Mouse (Mus musculus) gastrocnemius, postnatal 25 days (tissue): ENCODE results near the gene Rragd. TPM values are rescaled to one million over a fixed set of nuclear protein-coding genes. Genes with fewer than 3 reads are reported as not detected.
A peak's percentile ranks its signal among the peaks of the same experiment; 100 is the strongest.

Source experiments
- DNase-seq: peaks from one replicate; pipeline ENCODE4 v3.0.0; 2022
- total RNA-seq, 2 experiments: library from RNA; stranded (reverse); gene quantifications; 1 replicate in 1 of 2; 2 replicates in 1 of 2; pipeline ENCODE4 v1.2.3; 2021

Rragd gene
- total RNA-seq, 2 experiments from 2014 or later, result 126 to 165 TPM

DNA sequence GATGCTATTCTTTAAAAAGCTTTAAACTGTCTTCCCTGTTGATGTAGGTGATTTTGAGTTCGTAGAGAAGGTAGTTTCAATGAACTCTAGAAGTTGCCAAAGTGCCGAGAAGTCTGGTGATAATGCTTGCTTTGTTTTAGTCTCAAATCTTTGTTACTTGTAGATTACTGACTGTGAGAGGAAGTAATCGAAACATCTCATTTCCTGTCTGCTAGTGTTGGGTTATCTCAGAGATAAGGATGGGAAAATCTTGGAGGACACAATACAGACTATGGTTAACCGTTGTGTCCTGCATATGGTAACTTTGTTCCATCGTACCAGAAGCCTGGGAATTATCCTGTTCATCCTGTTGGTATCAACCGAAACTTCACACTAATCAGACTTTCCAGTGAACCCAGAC, 50.7 kb downstream of the Rragd start:
- no peak for DNase-seq

DNA sequence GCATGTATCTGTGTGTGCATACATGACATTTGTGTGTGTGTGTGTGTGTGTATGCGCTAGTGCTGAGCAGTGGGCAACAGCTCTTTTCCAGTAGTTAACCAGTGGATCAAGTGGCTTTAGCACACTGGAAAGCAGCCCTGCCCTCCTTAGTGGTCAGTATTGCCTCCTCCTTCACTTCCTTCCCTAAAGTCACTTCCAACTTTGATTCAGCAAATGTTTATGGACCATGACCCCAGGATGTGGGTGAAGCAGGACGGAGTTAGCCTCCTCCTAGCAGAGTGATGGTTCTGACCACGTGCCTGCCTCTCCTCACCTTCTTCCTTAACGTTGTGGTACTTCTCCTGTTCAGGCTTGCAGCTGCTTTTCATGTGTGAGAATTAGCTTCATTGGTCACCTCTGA, 57.0 kb downstream of the Rragd start:
- DNase-seq, result no peak

DNA sequence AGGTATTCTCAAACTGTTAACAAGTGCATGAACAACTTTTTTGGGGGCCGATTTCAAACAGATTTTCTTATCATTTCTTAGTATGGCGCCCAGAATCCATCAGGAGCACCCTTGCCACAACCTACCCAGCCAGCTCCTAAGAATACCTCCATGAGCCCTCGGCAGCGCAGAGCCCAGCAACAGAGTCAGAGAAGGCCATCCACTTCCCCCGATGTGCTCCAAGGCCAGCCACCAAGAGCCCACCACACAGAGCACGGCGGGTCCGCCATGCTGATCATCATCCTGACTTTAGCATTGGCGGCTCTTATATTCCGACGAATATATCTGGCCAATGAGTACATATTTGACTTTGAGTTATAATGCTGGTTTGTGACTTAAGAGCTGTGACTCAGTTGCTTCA, 66.8 kb downstream of the Rragd start:
- DNase-seq, result no peak

DNA sequence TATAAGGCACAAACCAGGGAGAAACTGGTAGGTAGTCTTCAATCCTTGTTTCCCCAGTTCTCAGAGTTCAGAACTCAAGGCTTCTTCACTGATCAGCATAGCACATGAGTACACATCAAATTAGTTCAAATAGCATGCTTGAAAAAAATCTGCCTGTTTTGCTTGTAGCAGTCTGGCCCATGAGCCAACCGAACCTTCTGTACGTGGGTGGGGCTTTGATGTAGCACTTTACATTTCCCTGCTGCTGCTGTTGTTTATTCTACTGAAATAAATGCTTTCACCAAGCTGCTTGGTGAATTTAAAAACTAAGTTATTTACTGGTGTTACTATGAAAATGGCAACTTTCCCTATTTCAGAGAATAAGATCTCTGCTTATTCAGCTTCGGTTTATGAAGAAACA, 69.2 kb downstream of the Rragd start:
- DNase-seq, result no peak

DNA sequence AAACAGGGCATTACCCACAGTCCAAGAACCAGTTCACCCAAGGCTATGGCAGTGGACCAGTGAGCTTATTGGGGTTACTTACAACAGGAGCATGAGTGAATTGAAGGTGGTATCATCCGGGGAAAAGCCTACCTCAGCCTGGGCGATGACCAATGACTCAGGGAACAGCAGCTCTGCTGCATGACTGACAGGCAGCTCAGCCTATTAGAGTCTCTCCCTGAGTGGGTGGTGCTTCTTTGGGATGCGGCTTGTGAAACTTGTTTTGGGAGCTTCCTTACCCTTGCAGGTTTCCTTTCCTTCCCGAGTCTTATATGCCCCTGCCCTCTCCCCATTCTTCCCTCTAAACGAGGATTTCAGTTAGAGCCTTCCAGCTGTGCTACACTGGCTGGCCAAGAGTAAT, 69.8 kb downstream of the Rragd start:
- no peak for DNase-seq

DNA sequence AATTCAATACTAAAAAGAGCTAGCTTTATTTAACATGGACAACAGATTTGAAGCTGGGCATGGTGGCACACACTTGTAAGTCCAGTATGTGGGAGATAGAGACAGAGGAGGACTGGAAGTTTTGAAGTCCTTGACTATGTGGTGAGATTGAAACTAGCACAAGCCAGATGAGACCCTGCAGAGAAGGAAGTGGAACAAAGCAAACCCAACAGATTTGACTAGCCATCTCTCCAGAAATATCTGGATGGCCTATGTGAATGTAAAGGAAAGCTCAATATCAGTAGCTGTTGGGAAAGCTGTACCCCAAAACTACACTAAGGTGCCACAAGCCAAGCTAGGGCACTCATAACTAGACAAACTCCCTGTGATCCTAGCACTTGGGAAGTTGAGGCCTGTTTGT, 71.6 kb downstream of the Rragd start:
- no peak for DNase-seq

DNA sequence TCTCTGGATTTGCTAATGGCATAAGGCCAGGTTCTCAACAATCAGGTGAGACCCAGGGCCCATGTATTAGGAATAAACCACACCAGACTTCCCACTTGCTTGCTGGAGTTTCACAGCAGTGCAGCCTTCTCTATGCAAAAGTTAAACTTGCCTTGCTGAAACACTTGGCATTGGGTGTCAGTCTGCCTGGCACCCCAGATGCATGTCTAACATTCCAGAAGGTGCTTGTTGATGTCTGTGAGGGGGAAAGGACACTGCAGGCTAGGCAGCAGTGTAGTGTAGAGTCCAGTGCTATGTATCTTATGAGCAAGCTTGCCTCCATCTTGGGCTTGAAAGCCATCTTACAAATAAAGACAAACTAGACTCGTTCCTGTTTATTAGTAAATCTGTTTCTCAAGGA, 73.5 kb downstream of the Rragd start:
- peak; percentile 49 for DNase-seq

DNA sequence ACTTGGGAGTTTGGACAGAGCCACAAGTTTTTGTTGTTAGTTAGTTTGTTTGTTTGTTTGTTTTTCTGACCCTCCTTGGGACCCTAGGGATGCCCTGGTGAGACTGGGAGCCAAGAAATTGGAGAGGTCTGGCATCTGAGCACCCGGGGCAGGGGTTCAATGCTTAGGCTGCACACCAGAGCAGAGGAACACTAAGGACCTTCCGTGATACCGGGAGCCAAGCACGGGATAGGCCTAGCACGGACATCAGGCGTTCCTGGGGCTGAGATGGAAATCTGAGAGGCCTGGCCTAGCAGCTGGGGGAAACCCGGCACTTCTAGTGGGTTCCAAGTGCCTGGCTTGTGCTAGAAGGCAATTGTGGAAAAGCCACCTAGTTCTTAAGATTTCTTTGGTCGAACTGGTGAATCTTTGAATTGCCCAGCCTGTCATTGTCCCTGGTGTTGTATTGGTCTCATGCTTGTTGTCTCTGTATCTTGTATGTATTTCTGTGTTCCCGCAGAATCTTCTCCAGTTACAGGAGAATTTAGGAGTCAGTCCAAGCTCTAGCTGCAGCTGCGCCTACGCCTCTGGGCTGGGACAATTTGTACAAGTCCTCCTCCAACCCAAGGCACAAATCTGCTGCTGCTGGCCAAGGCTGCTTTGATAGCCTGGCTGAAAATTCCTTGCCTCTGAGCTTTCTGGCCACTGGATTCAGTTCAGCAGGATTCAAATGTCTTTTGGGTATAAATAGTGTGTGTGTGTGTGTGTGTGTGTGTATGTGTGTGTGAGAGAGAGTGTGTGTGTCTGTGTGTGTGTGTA, 75.3 kb downstream of the Rragd start:
- peak; percentile 91 for DNase-seq

DNA sequence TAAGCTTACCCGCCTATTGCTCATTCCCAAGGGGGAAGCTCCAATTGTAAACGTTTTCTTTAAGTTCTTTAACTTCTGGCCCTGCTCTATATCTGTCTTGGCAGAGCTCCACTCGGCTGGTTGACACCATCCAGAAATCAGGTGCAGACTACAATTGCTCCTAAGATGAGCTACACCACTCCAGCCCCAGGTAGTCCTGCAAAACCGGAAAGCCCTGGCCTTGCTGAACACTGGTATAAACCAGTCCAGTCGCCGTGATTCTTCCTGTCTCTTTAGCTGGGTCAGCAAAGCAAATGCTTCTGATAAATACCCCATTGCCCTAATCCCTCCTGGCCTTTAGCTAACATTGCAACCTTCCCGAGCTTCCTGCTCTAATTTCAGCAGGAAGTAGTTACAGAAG, 78.3 kb downstream of the Rragd start:
- DNase-seq, result no peak

DNA sequence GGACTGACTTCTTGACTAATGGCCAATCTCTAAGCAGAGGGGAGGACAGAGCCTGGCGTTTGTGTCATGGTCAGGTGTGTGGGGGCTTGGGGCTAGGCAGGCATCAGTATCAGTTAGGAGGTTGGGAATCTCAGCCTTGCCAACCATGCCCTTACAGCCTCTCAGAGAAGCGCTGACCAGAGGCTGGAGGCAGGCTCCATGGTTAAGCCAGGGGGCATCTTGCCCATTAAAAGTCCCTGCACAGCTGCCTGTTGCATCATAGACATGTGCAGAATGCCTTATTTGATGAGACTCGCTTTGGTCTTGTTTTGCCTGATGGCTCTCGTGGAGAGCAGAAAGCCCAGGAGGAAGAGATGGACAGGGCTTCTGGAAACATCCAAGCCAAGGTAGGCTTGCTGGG, 80.1 kb downstream of the Rragd start, which contains the start of gene Gabrr2:
Gabrr2 (plus strand) TSS at position 19 of the 400 bp plus-strand sequence.
- DNase-seq, result peak; percentile 74

DNA sequence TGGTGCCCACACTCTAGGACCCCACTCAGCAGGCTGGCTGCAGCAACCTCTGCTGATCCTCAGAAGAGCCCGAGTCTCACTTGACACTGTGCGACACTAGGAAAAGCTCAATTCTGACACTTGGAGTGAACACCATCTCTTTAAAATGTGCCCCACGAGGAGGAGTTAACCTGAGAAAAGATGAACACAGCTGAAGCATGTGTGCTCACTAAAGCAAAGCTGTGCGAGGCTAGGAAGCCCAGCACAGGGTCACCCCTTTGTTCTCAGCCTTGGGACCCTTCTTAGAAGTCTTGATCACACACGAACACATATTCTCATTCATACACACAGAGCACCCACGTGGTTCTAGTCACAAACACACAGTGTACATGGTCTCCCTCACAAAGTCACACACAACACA, 82.1 kb downstream of the Rragd start:
- DNase-seq, result no peak

DNA sequence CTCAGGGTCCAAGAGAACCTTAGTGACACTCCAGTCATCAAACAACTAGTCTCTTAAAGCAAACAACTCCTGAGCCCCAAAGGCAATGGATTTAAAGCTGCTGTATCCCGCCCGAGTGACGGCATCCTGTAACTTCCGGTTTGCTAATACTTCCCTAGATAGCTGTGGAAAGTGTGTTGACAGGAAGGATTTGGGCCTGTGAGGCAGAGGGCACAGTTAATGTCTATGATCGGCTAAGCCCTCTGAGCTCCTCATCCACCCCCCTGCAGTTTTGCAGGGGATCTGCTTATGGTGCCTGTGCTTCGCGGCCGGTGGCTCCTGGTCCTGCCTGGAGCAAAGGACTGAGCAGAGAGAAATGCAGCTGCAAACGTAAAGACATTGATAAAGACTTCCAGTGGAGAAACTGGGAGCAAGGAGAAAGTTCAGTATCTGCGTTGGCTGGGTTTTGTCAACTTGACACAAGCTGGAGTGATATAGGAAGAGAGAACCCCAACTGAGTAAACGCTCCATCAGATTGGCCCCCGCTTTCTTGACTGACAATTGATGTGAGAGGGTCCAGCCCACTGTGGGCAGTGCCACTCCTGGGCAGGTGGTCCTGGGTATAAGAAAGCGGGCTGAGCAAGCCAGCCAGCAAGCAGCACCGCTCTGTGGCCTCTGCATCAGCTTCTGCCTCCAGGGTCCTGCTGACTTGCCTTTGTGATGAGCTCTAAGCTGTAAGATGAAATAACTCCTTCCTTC, 83.6 kb downstream of the Rragd start:
- no peak for DNase-seq

DNA sequence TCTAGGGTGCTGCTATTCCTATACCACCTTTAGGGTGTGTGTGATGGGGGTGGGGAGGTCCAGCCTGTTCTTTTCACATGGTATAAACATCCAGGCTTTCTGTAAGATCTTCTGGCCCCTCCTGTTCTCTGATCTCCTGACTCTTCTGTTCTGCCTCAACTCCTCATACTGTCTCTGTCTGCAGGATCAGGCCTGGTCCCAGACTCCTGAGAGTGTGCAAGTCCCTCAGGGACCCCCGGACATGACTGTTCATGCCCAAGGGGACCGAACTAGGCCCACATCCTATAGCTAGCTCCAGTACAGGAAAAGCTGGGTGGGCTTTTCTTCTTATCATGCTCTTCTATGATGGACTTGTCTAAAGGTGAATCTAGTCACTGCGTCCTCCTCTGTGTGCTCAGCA, 84.5 kb downstream of the Rragd start:
- DNase-seq, result no peak

DNA sequence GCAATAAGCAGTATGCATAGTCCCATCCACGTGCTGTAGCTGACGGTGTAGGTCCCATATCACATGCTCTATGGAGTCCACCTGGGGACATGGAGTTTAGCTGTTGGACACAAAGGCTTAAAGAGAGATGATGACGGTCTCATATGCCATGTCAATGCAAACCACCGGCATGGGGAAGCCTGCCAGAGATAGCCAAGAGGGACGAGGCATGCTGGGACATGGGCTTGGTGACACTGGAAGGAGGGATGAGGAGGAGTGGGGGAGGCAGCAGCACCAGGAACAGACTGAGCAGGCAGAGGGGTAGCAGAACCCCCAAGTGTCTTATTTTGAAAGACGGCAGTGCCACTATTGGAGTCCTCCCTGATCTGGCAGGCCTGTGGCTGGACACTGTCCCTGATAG, 85.0 kb downstream of the Rragd start:
- no peak for DNase-seq

DNA sequence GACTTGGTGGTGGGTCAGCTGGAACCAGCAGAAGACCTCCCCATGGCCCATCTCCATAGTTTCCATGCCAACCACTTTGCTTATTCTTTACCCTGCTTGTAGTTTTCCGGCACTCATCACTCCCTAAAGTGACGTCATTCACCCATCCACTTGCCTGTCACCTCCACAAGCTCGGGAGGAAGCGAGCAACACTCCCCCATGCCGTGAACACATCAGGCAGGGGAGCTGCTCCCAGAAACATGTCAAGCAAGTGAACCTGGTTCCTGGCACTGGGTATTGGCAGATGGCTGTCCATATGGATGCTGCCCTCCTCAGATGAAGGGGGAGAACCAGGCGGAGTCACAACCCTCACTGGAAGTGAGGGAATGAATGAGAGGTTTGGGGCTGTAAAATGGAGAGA, 86.1 kb downstream of the Rragd start:
- no peak for DNase-seq

DNA sequence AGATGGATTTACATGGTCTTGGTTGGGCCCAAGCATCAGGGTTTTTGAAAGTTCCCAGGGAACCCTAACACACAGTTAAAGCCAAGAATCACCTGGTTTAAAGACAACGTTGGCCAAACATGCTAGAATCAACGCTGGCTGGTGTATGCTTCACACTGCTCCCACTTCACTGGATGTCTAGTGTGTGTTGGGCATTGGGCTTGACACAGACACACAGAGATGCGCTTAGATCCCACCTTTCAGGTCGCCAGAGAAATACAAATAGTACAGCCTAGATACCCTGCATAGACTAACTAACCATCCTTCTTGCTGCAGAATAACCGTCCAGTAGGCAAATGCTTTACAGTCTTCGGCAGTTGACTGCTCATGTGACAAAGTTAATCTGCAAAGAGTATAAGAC, 87.5 kb downstream of the Rragd start:
- no peak for DNase-seq

DNA sequence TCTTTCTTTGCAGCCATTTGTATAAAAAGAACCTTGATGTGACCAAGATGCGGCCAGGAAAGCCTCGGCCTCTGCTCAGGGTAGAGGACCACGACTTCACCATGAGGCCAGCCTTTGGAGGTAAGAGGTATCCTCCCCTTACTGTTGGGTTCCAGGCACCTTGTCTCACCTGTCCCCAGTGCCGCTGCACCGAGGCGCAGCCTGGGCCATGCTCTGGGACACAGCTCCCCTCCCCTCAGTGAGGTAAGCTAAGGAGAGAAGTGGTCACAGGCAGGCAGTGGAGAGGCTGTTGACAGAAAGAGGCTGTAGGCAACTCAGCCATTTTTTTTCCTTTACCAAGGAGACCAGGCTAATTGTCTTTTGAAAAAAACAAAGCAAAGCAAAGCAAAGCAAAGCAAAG, 88.5 kb downstream of the Rragd start:
- DNase-seq, result no peak

Other genes starting within 250 kb of the Rragd start
- gene Lyrm2, start 182.8 kb upstream of the Rragd start, total RNA-seq, result 10 to 100 TPM; 14.7 to 20.5 TPM
- gene Ankrd6, start 32.2 kb upstream of the Rragd start, total RNA-seq, result 1 to 10 TPM; 2.2 to 3.2 TPM
- 10 to 100 TPM; 42.6 to 45.9 TPM for gene Ube2j1, start 48.4 kb downstream of the Rragd start, total RNA-seq
- 1 to 10 TPM; 6.2 to 9.6 TPM for gene Gabrr2, start 80.0 kb downstream of the Rragd start, total RNA-seq
- gene Gabrr1, start 149.5 kb downstream of the Rragd start, total RNA-seq, result under 1 TPM in 1 of 2 experiments, not detected in 1; 0.11 TPM
- 10 to 100 TPM; 36.7 to 39.6 TPM for gene Pm20d2, start 206.7 kb downstream of the Rragd start, total RNA-seq
- gene Srsf12, start 226.0 kb downstream of the Rragd start, total RNA-seq, result not detected